Mouse (Mus musculus): ENCODE results near the gene Brsk2.

- no peak for TF ChIP-seq POLR2A (IDR thresholded peaks at IDR 0.05; ENCODE audit: borderline replicate concordance, insufficient read depth, low read length)
- TF ChIP-seq CTCF (IDR thresholded peaks at IDR 0.05; ENCODE audit: borderline replicate concordance, insufficient read depth, low read depth, low read length): no peak
Observed at GRCm38 (mm10) chr7:141961491-141961890, 11.9 kb downstream of the Brsk2 start.

All from cerebellum, adult 2 months (tissue).